Mouse (Mus musculus): Measurements from ENCODE around the gene Adnp.
"Not testable (repeated sequence)": the region's sequence is repeated elsewhere in the genome, so short reads cannot be mapped to it uniquely, and the experiment has no call there.

The Adnp gene

DNA sequence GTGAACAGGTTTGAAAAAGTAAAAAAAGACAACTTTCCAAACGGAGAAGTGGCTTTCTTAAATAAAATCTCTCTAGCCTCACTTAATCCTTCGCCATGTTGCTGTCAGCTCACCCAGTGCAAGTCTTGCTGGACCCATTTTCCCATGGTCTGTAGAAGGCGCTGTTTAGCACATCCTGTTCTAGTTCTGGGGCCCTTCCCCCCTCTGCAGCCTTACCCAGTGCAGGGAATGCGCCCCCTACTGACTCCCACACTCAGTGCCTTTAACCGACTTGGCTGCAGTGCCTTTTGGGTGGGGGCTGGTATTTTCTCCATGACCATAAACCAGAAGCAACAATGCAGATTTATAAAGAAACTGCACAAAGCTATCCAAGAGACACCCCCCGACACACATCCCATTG lies 1.6 kb downstream of the Adnp start:
- peak; percentile 88 for DNase-seq

DNA sequence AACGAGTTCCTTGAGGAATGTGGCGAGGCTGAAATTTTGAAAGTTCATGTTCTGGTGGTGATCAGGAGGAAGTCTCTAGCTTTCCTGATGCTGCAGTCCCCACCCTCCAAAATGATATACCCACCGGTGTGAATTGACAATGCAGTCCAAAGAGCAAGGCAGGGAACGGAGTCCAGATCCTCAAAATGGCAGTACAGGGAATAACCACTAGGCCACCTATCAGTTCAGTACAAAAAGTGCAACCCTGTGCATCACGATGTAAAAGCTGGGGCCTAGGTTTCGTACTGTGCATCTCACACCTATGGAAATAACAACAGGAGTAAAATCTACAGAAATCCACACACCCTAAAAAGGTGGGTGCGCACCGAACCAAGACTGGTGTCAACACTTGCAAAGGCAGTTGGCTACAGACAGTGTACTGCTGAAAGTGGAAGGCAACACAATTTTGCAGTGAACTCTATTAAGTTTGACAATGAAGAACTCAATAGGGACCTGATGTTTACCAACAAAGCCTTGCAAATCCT lies 2.4 kb downstream of the Adnp start:
- DNase-seq, result peak; percentile 33

DNA sequence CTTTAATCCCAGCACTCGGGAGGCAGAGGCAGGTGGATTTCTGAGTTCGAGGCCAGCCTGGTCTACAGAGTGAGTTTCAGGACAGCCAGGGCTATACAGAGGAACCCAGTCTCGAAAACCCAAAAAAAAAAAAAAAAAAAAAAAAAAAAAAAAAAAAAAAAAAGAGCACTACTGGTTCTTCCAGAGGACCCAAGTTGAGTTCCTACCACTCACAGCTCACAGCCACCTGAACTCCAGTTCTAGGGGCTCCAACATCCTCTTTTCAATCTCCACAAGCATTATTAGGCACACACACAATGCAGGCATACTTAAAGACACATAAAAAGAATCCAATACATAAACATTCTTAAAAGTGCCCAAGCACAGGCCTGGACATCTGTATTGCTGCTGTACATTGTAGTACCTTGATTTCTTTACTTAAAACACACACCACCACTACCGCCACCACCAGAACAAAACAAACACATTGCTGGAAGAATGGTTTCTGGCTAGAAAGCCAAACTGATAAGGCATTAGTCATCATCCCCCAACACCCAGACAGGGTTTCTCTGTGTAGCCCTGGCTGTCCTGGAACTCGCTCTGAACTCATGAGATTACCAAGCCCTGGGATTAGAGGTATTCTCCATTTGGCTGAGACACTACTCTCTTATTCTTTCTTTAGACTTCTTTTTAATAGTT lies 6.8 kb downstream of the Adnp start:
- DNase-seq, result no peak

DNA sequence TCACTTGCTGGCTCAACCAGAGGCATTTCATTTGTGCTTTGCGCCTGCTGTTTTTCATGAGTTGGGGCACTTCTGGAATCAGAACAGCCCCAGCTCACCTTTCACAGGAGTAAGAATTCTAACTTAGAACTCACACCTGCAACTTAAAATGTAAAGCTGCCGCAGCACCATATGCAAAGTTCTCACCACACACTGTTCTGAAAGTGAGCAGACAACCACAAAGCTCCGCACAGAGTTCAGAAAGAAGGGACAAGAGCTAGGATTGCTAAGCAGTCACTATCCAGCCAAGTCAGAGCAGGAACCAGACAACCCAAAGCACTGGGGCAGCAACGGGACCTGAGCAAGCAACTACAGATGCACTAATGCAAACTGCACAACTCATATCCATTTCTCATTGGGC lies 7.4 kb downstream of the Adnp start:
- no peak for DNase-seq

DNA sequence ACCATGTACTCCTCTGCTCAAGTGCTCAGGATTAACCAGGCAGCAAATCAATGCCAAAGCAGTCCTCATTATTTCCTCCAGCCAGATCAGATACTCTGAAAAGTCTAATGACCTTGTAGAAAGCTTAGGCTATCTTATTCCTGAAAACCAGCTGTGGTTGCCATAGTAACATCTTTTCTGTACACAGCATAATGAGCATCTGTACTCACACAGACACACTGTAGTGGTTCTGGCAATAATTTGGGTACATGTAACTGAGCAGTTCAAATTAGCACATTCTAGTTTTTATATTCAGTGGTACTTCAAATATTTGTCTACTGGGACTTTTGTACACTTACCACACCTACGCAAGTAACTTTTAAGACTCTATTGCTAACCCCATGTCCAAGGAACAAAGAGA lies 8.5 kb downstream of the Adnp start:
- DNase-seq, result no peak

DNA sequence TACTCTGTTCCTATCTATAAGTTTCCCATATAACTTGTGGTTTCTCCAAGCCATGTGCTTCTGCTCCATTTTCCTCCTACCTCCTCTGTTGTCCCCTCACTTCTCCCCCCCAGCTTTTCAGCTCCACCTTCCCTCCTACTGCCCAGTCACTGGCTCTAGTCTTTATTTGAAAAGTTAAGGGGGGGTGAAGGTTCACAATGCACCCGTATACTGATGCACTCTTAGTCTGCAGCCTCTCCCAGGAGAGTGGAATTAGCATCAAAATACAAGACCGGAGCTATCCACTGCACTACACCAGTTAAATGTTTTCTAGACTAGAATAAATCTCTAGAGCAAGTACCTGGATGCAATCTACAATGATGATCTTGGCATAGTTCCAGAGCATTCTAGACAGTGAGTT lies 11.2 kb downstream of the Adnp start:
- no peak for DNase-seq

DNA sequence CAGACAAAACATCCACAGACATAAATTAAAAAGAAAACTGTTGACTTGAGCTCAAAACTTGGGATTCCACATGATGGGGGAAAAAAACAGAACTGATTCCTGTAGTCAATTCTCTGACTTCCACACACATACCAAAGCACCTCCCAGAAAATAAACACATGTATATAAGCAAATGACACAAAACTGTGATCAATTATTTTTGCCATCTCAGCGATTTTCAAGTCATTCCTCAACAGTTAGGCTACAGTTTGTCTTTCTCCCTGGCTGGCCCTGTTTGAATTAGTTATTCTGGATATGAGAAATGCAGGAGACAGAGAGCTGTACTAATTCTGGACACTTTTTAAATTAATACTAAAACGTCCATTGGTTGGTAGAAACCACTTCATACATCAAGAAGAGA lies 13.2 kb downstream of the Adnp start:
- DNase-seq, result no peak

DNA sequence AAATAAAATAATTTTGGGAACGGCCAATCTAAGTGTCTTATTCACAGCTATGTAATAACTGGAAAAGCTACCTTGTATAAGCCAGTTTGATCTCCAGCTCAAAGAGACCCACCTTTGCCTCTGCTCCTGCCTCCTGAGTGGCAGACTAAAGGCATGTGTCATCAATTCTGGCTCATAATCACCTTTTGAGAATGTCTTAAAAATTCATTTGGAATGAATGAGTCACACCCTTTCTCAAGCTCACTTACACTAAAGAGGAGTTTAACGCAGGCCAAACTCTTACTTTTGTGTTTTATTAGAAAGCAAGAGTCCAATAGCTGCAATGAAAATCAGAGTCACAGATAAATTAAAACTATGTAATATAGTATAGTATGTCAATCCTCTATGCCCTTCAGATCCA lies 15.1 kb downstream of the Adnp start:
- DNase-seq, result no peak

DNA sequence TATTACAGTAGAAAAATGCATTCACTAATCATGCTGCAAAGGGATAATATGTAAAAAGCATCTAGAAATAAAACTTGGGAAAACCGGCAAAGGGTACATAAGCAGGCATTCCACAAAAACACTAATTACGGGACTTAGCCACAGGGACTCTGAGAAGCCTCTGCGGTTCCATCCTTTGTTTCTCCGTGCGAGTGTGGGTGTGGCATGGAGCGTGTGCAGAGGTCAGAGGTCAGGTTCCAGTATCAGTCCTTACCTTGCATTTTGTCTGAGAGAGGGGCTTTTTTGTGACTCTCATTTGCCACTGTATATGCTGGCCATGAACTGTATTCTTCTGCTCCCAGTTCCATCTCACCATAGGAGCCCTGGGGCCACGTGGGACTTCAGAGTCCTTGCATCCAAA lies 31.0 kb downstream of the Adnp start:
- no peak for DNase-seq

DNA sequence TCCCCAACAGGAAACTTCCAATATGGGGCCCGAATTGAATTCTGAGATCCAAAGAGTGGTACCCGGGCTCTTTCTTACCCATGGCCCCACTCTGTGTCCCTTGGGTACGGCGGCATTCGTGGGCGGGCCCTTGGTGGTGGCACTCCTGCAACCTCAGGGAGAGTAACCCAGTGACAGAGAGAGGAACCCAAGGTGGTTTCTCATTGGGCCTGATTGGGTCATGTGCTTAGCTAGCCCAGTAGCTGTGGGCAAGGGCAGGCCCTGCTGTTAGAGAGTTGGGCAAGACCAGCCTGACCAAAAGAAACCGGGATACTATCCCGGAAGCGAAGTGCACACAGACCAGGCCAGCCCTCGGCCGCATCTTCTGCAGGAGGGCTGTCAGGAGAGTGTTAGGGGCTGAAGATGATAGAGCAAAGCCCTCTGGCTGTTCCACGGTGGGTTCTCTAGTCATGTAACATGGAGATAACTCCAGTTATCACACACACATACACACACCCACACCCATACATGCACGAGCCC lies 36.7 kb downstream of the Adnp start:
- DNase-seq, result no peak

DNA sequence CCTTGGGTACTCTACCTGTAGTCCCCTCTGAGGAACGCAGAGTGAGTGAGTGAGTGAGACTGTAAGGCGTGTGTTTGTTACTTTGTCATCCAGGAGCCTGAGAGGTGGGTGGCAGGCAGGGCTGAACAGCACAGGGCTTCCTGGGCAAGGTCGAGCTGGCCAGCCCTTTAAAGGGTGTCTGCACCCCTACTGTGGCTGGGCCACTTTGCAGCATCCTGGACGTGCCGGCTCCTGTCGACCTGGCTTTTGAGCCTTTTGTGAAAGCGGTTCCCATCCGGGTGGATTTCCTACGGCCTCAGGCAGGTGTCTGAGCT lies 37.2 kb downstream of the Adnp start:
- DNase-seq, result no peak

DNA sequence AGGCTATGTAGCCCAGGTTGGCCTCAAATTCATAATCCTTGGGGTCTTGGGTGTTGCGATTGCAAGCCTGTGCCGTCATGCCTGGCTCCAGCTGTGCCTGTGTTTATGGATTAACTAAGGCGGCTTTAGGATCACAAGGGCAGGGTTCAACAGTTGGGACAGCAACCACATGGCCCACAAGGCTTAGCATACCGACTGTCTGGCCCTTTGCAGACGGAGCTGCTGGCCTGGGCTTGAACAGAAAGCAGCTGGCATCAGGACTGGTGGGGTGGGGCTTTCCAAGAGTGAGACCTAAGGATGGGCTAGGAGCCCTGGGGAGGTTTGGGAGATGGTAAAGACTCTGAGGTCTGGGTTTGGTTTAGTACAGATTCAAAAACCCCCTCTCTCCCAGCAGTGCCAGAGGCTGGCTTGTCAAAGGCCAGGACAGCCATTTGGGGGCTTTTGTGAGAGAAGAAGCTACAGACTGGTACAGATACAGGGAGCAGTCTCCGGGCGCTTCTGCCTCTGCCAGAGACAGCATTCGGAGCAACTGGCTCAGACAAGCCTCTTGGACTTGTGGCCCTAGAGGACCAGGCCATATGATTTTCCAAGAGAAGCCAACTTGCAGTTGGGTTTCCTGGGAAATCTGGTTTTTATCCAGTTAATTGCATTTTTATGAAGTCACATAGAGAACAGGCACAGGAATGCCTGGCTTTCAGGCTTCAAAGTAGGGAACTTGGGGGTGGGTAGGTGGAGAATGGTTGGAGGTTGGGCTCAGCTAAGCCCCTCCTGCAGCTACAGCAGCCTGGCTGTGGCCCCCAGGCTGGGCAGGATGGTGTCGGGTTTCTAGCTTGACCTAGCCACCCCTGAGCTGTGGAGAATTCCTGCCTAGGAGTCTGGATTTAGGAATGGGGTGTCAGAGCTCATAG lies 37.8 kb downstream of the Adnp start:
- no peak for DNase-seq

DNA sequence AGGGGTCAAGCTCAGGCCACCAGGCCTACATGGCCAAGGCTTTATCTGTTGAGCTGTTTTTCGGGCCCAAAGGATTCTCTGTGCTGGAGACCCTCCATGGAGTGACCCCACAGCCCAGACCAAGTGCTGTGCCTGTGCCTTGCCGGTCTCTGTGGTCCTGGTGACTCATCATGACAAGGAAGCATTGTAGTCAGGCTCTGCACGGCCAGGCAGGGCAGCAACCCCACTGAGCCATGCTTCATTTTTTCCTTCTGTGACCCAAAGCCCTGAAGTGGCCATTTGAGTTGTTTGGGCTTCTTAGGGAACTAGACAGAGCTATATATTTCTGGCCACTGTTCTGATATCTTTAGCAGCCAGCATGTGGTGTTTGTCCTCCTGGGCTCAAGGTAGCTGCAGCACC lies 39.1 kb downstream of the Adnp start:
- DNase-seq, result no peak

DNA sequence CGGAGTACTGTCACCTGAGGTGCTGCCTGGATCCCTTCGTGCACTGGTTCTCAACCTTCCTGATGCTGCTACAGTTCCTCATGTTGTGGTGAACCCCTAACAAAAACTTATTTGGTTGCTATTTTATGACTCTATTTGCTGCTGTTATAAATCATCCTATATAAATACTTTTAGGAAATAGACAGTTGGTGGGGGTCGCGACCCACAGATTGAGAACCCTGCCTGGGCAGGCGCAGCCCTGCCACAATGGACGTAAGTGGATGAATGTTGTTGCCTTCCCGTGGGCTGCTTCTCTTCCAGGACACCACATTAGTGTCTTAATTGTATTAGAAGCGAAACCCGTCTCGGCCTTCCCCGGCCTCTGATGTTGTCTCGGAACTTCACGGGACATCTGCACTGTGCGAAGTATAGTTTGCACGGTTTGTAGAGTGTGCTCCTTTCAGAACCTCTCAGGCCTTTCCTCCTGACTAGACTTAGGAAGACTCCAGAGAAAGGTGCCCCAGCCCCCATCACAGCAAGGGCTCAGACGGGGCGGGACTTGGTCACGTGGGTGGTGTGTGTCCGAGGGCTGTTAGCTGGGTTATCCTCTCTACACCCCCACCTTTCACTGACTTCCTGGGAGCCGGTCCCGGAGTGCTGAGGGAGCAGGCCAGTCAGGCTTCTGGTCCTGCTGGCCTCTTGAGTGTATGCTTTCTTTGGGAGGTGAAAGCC lies 40.0 kb downstream of the Adnp start:
- no peak for DNase-seq

DNA sequence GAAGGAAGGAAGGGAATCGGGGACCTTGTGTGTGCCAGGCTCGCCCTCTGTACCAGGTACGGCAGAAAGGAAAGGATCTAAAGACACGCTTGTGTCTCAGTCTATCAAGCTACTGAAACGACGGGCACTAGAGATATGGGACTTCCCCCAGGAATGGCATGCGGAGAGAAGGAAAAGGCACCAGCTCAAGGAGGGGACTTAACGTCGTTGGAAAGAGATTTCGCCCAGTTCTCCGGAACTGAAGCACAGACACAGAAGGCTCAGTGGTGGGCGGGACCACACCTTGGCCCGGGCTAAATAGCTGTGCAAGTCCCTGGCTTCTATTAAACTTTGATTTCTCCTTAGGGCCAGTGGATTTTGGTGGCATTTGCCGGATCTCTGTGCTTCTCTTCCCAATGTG lies 44.9 kb downstream of the Adnp start:
- no peak for DNase-seq

DNA sequence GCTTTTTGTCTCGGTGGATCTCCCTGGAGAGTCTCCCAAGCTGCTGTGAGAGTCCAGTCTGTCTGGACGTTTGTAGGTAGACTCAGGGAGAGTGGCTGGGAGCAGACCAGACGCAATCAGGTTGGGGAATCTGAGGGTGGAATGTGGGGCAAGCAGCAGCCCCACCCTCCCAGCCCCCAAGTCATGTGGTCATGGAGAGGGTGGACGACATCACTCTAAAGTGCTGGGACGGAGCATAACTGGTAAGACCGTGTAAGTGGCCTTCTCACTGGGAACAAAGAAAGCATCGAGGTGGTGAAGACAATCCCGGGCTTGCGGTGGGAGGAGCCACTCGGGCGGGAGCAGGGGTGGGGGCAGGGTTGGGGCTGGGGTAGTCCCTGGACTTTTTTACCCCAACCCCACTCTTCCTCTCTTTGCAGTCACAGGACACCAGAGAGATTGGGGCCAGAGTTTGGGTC lies 45.4 kb downstream of the Adnp start:
- DNase-seq, result no peak

DNA sequence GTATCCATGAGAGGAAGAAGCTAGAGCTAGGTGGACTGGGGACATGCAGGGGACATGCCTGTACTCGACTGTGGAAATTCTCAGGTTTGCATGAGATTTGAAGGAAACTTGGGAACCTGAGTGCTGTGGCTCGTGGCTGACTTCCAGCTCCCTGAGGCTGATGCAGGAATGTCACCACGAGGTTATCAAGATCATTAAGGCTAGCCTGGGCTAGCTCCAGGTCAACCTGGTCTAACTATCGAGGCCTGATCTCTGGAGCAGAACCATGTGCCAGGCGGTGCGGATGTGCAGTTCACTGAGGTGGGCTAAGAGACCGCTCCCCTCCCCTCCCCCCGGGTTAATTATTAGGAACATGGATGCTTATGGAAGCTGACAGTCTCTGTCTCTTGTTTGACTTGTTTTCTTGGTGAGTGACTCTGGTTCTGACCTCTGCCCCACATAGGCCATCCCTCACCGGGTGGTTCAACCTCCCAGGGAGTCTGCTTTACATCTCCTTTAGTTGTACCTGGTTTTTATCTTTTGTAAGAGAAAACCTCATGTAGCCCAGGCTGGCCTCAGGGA lies 46.5 kb downstream of the Adnp start:
- no peak for DNase-seq

DNA sequence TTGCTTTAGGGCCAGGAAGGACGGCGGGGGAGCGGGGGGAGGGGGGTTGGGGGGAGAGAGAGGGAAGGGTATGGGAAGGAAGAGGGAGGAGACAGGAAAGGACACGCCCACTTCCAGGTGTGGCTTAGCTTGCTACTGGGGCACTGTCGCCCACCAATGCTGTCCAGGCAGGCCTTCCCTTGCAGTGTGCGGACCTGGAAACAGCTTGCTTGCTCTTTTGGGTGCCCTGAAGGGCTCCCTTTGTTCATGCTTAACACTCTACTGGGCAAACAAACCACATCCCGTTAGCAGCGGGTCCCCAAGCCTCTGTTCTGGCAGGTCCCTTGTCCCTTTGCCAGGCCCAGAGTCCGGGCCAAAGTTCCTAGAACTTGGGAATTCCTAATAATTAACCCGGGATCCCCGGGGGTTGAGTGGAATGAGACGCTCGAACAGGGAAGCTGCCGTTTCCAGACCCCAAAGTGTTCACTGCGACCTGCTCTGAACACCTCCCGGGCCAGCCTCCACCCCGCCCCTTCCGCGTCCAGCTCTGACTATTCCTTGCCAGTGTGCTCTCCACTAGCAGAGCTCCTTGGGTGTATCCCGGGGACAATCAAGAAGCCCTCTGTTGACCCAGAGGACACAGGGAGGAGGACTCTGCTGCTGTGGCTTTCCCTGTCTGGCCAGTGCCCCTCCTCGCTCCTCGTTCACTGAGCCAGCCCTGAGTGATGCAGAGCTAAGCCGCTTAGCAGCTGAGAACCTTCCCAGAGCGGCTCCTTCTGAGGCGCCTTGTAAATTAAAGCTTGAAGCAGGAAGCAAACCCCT lies 47.8 kb downstream of the Adnp start:
- DNase-seq, result no peak

DNA sequence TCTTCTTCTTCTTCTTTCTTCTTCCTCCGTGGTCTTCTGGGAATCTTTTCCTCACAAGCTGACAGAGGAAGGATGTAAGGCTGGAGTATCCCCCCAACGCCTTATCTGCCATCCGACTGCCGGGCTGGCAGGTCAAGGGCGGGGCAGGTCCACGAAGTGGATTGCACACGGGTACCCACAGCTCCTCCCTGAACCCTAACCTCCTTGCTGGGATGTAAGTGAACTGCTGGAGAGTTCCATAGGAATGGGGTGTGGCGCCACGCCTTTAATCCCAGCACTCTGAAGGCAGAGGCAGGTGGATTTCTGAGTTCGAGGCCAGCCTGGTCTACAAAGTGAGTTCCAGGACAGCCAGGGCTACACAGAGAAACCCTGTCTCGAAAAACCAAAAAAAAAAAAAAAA lies 48.9 kb downstream of the Adnp start:
- DNase-seq, result not testable (repeated sequence)

DNA sequence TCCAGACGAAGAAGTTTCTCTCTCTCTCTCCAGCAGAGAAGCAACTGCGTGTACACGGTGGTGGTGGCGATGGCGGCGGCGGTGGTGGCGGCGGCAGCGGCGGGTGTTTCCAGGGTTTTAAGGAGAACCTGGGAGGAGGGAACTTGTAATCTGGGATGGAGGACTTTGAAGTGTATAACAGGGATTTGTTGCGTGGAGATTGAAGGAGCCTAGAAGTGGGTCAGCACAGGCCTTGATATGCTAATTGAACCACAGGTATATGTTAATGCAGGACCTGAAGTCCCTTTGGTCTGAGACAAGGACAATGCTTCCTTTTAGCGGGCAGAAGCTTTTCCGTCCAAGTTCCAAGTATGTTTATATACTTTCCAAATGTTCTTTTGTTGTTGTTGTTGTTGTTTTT lies 50.6 kb downstream of the Adnp start:
- DNase-seq, result no peak

DNA sequence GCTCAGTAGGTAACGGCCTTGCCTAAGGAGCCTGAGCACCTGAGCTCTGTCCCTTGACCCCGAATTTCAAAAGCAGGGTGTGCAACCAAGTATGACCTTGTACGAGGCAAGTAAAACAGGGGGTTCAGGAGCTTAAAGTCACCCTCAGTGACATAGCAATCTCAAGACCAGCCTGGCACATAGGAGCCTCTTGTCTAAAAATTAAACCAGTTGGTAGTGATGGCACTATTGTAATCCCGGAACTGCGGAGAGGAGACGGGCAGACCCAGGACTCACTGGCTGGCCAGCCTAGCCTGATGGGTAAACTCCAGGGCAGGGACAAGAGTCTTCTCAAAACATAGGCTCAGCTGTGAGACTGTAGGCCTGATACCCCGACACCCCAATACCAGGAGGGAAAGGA lies 51.2 kb downstream of the Adnp start:
- DNase-seq, result no peak

Measured in cerebellum, adult 9-10 months (tissue).